Mouse (Mus musculus) kidney, postnatal 0 days (tissue): ENCODE data around the gene Prex1. TPM values are rescaled to one million over a fixed set of nuclear protein-coding genes. Genes with fewer than 3 reads are reported as not detected.

ENCODE experiments used
- ATAC-seq: fragments of 200-750 bp; cut with Nextera tagmentation; replicated peaks from 2 replicates; pipeline ENCODE4 v1.8.0; 2017; ENCODE audit warnings: low read depth, moderate number of reproducible peaks, moderate TSS enrichment, moderate library complexity; ENCODE audit not compliant: low FRiP score
- DNase-seq: peaks from one replicate; pipeline ENCODE4 v3.0.0-alpha.2; 2016; ENCODE audit warnings: low spot score
- H3K27ac ChIP-seq: fragments of 300-500 bp; sonication (generic); 2 replicates; pipeline ENCODE4 v1.5.1; 2014; ENCODE audit warnings: mild to moderate bottlenecking
- H3K27me3 ChIP-seq: fragments of 300-500 bp; sonication (generic); 2 replicates; pipeline ENCODE4 v1.6.1; 2014; ENCODE audit warnings: low read length, mixed read lengths; ENCODE audit not compliant: insufficient read depth
- H3K36me3 ChIP-seq: fragments of 300-500 bp; sonication (generic); 2 replicates; pipeline ENCODE4 v1.6.1; 2014; ENCODE audit warnings: low read length, mixed read lengths; ENCODE audit not compliant: insufficient read depth
- H3K4me1 ChIP-seq: fragments of 300-500 bp; sonication (generic); replicated peaks from 2 replicates; pipeline ENCODE4 v1.6.1; 2014; ENCODE audit warnings: antibody characterized with exemption, low read length, mixed read lengths; ENCODE audit not compliant: insufficient read depth
- H3K4me2 ChIP-seq: fragments of 300-500 bp; sonication (generic); 2 replicates; pipeline ENCODE4 v1.6.1; 2014; ENCODE audit warnings: mild to moderate bottlenecking, low read length, moderate library complexity, mixed read lengths
- H3K4me3 ChIP-seq: fragments of 300-500 bp; sonication (generic); replicated peaks from 2 replicates; pipeline ENCODE4 v1.5.1; 2014; ENCODE audit warnings: low read depth, low read length
- H3K9ac ChIP-seq: fragments of 300-500 bp; sonication (generic); 2 replicates; pipeline ENCODE4 v1.6.1; 2014; ENCODE audit warnings: low read depth, low read length
- H3K9me3 ChIP-seq: fragments of 300-500 bp; sonication (generic); replicated peaks from 2 replicates; pipeline ENCODE4 v1.6.1; 2016; ENCODE audit warnings: low read length, inconsistent platforms, mixed read lengths
- CTCF ChIP-seq: IDR thresholded peaks from 2 replicates; pipeline ENCODE4 v1.5.1; 2016; ENCODE audit warnings: antibody characterized with exemption, low read depth, mild to moderate bottlenecking, moderate library complexity
- WGBS: fragments of 180-500 bp; shearing (Covaris S2); extraction: QIAGEN DNeasy Blood & Tissue Kit; methylation state at CpG from one replicate; pipeline ENCODE4 v1.1.7; 2014; 5-methylcytosine and 5-hydroxymethylcytosine counted together
- polyA plus RNA-seq: library from polyadenylated mRNA; unstranded; fragments of >200 nt; fragmentation: Nextera tagmentation; extraction: Ambion mirVana; gene quantifications from 2 replicates; pipeline ENCODE4 v1.2.1, GENCODE M21; 2015

Gene Prex1
- polyA plus RNA-seq, 1 experiment from 2014 or later = 9.8 TPM

DNA sequence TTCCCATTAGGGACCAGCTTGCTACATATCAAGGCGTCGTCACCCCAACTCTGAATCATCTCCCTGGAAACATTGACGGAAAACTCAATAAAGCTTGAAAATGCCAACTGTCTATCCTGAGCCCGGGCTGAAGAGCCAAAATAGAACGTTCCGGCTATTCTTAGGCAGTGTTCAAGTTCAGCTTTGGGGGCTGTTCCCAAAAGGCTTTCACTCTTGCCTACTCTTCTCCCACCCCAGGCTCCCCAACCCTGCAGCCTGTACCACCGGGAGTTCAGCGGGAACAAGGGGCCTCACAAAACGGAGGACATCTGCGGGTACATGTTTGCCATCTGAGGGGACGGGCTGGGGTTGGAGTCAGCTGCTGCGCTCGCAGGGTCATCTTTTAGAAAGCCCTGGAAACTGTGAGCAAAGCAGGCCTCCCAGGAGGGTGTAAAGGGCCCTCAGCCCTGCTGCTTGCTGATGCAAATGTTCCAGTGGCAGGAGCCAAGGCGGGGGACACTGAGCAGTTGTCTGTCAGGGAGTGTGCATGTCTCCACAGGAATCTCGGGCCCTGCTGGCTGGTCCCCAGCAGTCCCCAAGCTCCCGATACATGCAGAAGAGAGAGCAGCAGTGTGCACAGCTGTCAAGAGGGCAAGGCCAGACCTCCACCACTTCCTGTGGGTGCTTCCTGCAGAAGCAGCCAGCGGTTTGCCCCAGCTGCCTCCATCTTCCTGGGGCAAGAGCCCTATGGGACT, 83.5 kb downstream of the Prex1 start:
- Histone ChIP-seq H3K27me3 (no peaks in the 10 kb centered on the region), H3K4me2 (no peak overlapping the region), H3K4me1 (0 out of 2 replicates have a peak, but pooled peaks cover 5% of the 10 kb centered on the region), H3K27ac (no peak overlapping the region), H3K9ac (no peak overlapping the region), H3K4me3 (no peak overlapping the region), H3K36me3 (no peaks in the 10 kb centered on the region), H3K9me3 (no peaks in the 10 kb centered on the region)
- 86% methylated on average over 17 of the region's 17 CpGs for WGBS
- TF ChIP-seq CTCF = no peak
- ATAC-seq (no peak), DNase-seq (no peak)

DNA sequence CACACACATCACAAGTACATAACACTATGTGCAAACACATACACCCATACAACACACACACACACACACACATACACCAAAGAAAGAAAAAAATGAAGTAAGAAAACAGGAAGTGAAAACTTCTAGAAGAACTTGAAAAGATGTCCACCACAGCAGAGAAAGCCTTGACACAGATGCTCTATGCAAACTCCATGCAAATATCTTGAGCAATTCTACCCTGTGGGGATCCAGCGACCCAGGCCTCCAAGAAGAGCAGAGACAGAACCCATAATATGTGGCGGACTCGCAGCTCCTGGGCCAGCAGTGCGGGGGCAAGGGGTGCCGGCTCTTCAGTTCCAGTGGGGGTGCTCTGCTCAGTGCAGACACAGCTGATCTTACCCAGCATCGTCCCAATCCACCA, 86.1 kb downstream of the Prex1 start:
- no peak for DNase-seq
- ATAC-seq = no peak
- Histone ChIP-seq H3K9me3 (no peaks in the 10 kb centered on the region), H3K4me3 (no peak overlapping the region), H3K27ac (no peak overlapping the region), H3K4me1 (peaks cover 12% of the 10 kb centered on the region), H3K36me3 (no peaks in the 10 kb centered on the region), H3K4me2 (no peak overlapping the region), H3K27me3 (no peaks in the 10 kb centered on the region), H3K9ac (no peak overlapping the region)
- TF ChIP-seq CTCF = no peak
- 92% methylated on average over 6 of the region's 6 CpGs for WGBS

DNA sequence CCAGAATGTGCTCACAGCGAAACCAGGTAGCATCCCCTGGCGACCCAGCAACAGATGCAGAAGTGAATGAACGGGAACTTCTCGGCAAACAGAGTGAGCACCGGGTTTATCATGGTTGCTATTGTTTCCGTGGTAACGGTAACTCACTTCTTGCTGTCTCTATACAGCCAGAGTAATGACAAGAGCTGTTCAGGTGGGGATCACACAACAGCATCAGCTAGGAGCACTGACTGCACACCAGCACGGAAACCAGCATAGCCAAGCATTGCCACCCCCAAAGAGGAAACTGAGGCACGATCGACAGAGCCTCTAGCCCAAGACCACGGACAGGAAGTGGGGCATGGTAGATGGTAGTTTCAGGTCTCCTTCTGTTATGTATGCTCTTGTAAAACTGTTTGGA, 88.4 kb downstream of the Prex1 start:
- 91% methylated on average over 11 of the region's 11 CpGs for WGBS

DNA sequence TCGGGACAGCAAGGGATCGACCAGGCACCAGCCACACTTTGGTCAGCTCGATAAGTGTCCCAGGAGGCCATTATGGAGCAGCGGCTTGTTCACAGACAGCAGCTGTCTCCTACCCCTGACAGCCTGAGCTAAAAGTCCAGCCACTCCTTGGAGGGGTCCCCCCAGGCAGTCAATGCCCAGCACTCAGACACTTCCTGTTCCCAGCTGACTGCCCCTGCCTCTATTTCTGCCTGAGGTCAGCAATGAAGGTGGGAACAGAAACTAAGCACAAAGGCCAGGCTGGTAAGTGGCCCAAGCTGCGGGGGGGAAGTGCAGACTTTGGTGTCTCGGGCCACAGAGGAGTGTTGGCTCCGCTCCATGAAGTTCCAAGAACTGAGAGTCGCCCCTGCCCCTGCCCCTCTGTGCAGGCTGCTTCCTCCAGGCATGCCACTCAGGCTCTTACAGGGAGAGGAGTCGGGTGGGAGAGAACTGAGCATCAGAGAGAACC, 90.5 kb downstream of the Prex1 start:
- H3K36me3 ChIP-seq = no peaks in the 10 kb centered on the region
- H3K27ac ChIP-seq = peak overlapping the region; percentile 50
- no peak overlapping the region for H3K4me2 ChIP-seq
- ATAC-seq (peak; percentile 64), DNase-seq (peak; percentile 67)
- H3K27me3 ChIP-seq = no peaks in the 10 kb centered on the region
- H3K9ac ChIP-seq = 0 out of 2 replicates have a peak overlapping the region, but pooled peaks have one; percentile 23
- 15% methylated on average over 9 of the region's 9 CpGs for WGBS
- H3K9me3 ChIP-seq = no peaks in the 10 kb centered on the region
- TF ChIP-seq CTCF = no peak
- peaks cover 7% of the 10 kb centered on the region for H3K4me1 ChIP-seq
- no peak overlapping the region for H3K4me3 ChIP-seq

More for the DNA sequence above, 88.4 kb downstream of the Prex1 start:
- no peak overlapping the region for H3K9ac ChIP-seq
- ATAC-seq (no peak), DNase-seq (no peak)
- no peak overlapping the region for H3K27ac ChIP-seq
- no peaks in the 10 kb centered on the region for H3K9me3 ChIP-seq
- no peaks in the 10 kb centered on the region for H3K27me3 ChIP-seq
- TF ChIP-seq CTCF = no peak
- H3K4me3 ChIP-seq = no peak overlapping the region
- peaks cover 7% of the 10 kb centered on the region for H3K4me1 ChIP-seq
- no peak overlapping the region for H3K4me2 ChIP-seq
- H3K36me3 ChIP-seq = no peaks in the 10 kb centered on the region

DNA sequence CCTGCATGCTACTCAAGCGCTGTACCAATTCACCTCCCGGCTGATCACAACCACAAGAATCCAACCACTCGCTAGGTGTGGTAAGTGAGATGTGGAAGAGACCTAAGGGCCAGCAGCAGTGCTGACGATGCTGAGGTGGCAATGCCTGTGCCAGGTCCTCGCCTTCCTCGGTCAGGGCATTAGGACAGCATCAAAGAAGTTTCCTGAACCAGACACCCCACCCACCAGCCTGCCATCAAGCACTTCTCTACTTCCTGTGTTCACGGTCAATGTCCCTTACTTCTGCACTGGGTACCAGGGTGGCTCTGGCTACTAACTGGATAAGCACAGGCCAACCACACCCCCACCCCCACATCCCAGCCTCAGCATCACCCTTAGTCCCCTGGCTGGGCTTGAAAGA, 91.0 kb downstream of the Prex1 start:
- Histone ChIP-seq H3K27me3 (no peaks in the 10 kb centered on the region), H3K4me2 (no peak overlapping the region), H3K36me3 (no peaks in the 10 kb centered on the region), H3K9me3 (no peaks in the 10 kb centered on the region), H3K4me3 (no peak overlapping the region), H3K27ac (peak overlapping the region; percentile 50; the same call in 1 of the 2 replicates), H3K9ac (no peak overlapping the region), H3K4me1 (peaks cover 7% of the 10 kb centered on the region)
- no peak for TF ChIP-seq CTCF
- no peak for DNase-seq
- no peak for ATAC-seq
- 79% methylated on average over 7 of the region's 7 CpGs for WGBS

DNA sequence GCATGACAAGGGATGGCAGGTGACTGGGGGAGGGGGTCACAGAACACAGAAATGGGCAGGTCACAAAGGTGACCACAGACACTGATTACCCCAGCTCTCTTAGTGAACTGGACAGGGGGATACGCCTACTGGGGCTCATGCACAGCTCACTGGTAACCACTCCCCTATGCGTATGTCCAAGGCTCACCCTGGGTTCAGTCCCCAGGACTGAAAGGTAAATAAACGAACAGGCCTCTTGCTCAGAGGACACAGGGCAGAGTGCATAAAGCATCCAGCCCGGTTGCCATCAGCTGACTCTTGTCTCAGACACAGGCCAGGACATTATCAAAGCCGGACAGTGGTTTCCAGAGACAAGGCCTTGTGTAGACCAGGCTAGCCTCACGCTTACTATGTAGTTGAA, 91.6 kb downstream of the Prex1 start:
- no peak for TF ChIP-seq CTCF
- H3K9me3 ChIP-seq = no peaks in the 10 kb centered on the region
- no peaks in the 10 kb centered on the region for H3K27me3 ChIP-seq
- H3K36me3 ChIP-seq = no peaks in the 10 kb centered on the region
- no peak overlapping the region for H3K27ac ChIP-seq
- no peak overlapping the region for H3K4me2 ChIP-seq
- DNase-seq (no peak), ATAC-seq (0 out of 2 replicates have a peak, but pooled peaks have one; percentile 19)
- 74% methylated on average over 6 of the region's 6 CpGs for WGBS
- peaks cover 7% of the 10 kb centered on the region for H3K4me1 ChIP-seq
- no peak overlapping the region for H3K9ac ChIP-seq
- H3K4me3 ChIP-seq = no peak overlapping the region
